Mouse (Mus musculus) MEL (cell line): Measurements from ENCODE around the gene Samd13. TPM values are rescaled to one million over a fixed set of nuclear protein-coding genes. Genes with fewer than 3 reads are reported as not detected.

Source experiments
- DNase-seq: peaks from one replicate; pipeline ENCODE4 v3.0.0; 2011; ENCODE audit warnings: low read depth, low spot score
- H3K27ac ChIP-seq: 2 replicates; pipeline ENCODE4 v1.5.1; 2012; ENCODE audit warnings: low read depth, mild to moderate bottlenecking, control low read depth, low read length, moderate library complexity; ENCODE audit not compliant: control insufficient read depth
- H3K27me3 ChIP-seq, 2 experiments: fragments of 150-350 bp in 1 of 2; sonication (generic) in 1 of 2; 2 replicates each; pipeline ENCODE4 v1.6.1; 2012; ENCODE audit warnings: low read length in 2 of 2, mild to moderate bottlenecking in 2 of 2, improper control_type of control experiment in 1 of 2, moderate library complexity in 1 of 2; ENCODE audit not compliant: insufficient read depth in 2 of 2, control insufficient read depth in 1 of 2
- H3K36me3 ChIP-seq, 2 experiments: 2 replicates each; pipeline ENCODE4 v1.6.1; 2012 to 2014; ENCODE audit warnings: low read length in 2 of 2, improper control_type of control experiment in 1 of 2, inconsistent platforms in 1 of 2, mild to moderate bottlenecking in 1 of 2; ENCODE audit not compliant: insufficient read depth in 2 of 2, control insufficient read depth in 1 of 2
- H3K4me1 ChIP-seq, 2 experiments: fragments of 150-350 bp in 1 of 2; sonication (generic) in 1 of 2; 2 replicates each; pipeline ENCODE4 v1.6.1; 2012; ENCODE audit warnings: low read length in 2 of 2, improper control_type of control experiment in 1 of 2, mild to moderate bottlenecking in 1 of 2; ENCODE audit not compliant: insufficient read depth in 2 of 2, control insufficient read depth in 1 of 2
- H3K4me3 ChIP-seq, 2 experiments: fragments of 150-350 bp in 1 of 2; sonication (generic) in 1 of 2; 2 replicates each; pipeline ENCODE4 v1.5.1; 2012; ENCODE audit warnings: low read depth in 2 of 2, low read length in 2 of 2, mild to moderate bottlenecking in 2 of 2, moderate library complexity in 2 of 2, control low read depth in 1 of 2, improper control_type of control experiment in 1 of 2; ENCODE audit not compliant: control insufficient read depth in 1 of 2, insufficient read depth in 1 of 2
- H3K79me2 ChIP-seq: 2 replicates; pipeline ENCODE4 v1.6.1; 2012; ENCODE audit warnings: mild to moderate bottlenecking, low read length, moderate library complexity; ENCODE audit not compliant: control insufficient read depth, poor library complexity, insufficient read depth
- H3K9ac ChIP-seq: 2 replicates; pipeline ENCODE4 v1.6.1; 2012; ENCODE audit warnings: low read depth, mild to moderate bottlenecking, control low read depth, low read length, moderate library complexity; ENCODE audit not compliant: control insufficient read depth, poor library complexity, severe bottlenecking
- H3K9me3 ChIP-seq: fragments of 150-350 bp; sonication (generic); replicated peaks from 2 replicates; pipeline ENCODE4 v1.6.1; 2012; ENCODE audit warnings: mild to moderate bottlenecking, low read length, improper control_type of control experiment, moderate library complexity; ENCODE audit not compliant: insufficient read depth
- CTCF ChIP-seq, 3 experiments: IDR thresholded peaks in 2 of 3; conservative IDR thresholded peaks in 1 of 3; 2 replicates each; pipeline ENCODE4 v1.5.1; 2011 to 2012; ENCODE audit warnings: low read length in 3 of 3, low read depth in 2 of 3, mild to moderate bottlenecking in 2 of 3, improper control_type of control experiment in 1 of 3, inconsistent platforms in 1 of 3, mixed read lengths in 1 of 3, moderate library complexity in 1 of 3; ENCODE audit not compliant: control insufficient read depth in 1 of 3, insufficient read depth in 1 of 3, poor library complexity in 1 of 3, severe bottlenecking in 1 of 3
- EP300 ChIP-seq, 2 experiments: IDR thresholded peaks; 2 replicates each; pipeline ENCODE4 v1.6.1; 2011; ENCODE audit warnings: improper control_type of control experiment in 2 of 2, low read length in 2 of 2, low read depth in 1 of 2, mild to moderate bottlenecking in 1 of 2
- ETS1 ChIP-seq: IDR thresholded peaks from 2 replicates; pipeline ENCODE4 v1.6.1; 2012; ENCODE audit warnings: low read depth, mild to moderate bottlenecking, inconsistent platforms, low read length, improper control_type of control experiment, moderate library complexity
- HCFC1 ChIP-seq: IDR thresholded peaks from 2 replicates; pipeline ENCODE4 v1.6.1; 2012; ENCODE audit warnings: low read depth, mild to moderate bottlenecking, inconsistent platforms, low read length, improper control_type of control experiment, moderate library complexity
- JUND ChIP-seq: IDR thresholded peaks from 2 replicates; pipeline ENCODE4 v1.6.1; 2011; ENCODE audit warnings: low read depth, mild to moderate bottlenecking, improper control_type of control experiment, low read length
- MEF2A ChIP-seq: IDR thresholded peaks from 2 replicates; pipeline ENCODE4 v1.6.1; 2014; ENCODE audit warnings: low read depth, mild to moderate bottlenecking, inconsistent platforms, low read length, improper control_type of control experiment; ENCODE audit not compliant: poor library complexity, insufficient replicate concordance, severe bottlenecking; ENCODE audit errors: extremely low read depth
- MYB ChIP-seq: IDR thresholded peaks from 2 replicates; pipeline ENCODE4 v1.6.1; 2011; ENCODE audit warnings: mild to moderate bottlenecking, low read depth, low read length, improper control_type of control experiment
- MYC ChIP-seq: IDR thresholded peaks from 2 replicates; pipeline ENCODE4 v1.6.1; 2011; ENCODE audit warnings: low read depth, mild to moderate bottlenecking, low read length, improper control_type of control experiment, moderate library complexity
- NRF1 ChIP-seq: IDR thresholded peaks from 2 replicates; pipeline ENCODE4 v1.6.1; 2014; ENCODE audit warnings: low read depth, mild to moderate bottlenecking, inconsistent platforms, low read length, improper control_type of control experiment, moderate library complexity; ENCODE audit not compliant: poor library complexity, insufficient read depth, severe bottlenecking
- POLR2A ChIP-seq, 2 experiments: IDR thresholded peaks; 2 replicates each; pipeline ENCODE4 v1.6.1; 2011 to 2012; ENCODE audit warnings: low read length in 2 of 2, mild to moderate bottlenecking in 2 of 2, control low read depth in 1 of 2, improper control_type of control experiment in 1 of 2, low read depth in 1 of 2, moderate library complexity in 1 of 2; ENCODE audit not compliant: control insufficient read depth in 1 of 2, insufficient read depth in 1 of 2, poor library complexity in 1 of 2
- POLR2AphosphoS2 ChIP-seq: IDR thresholded peaks from 2 replicates; pipeline ENCODE4 v1.6.1; 2011; ENCODE audit warnings: low read length, improper control_type of control experiment
- POLR2AphosphoS5 ChIP-seq: IDR thresholded peaks from 2 replicates; pipeline ENCODE4 v1.6.1; 2012; ENCODE audit warnings: low read depth, borderline replicate concordance, mild to moderate bottlenecking, inconsistent platforms, low read length, moderate library complexity, mixed read lengths
- RAD21 ChIP-seq: IDR thresholded peaks from 2 replicates; pipeline ENCODE4 v1.6.1; 2011; ENCODE audit warnings: mild to moderate bottlenecking, low read depth, low read length, improper control_type of control experiment
- RCOR1 ChIP-seq: IDR thresholded peaks from 2 replicates; pipeline ENCODE4 v1.6.1; 2012; ENCODE audit warnings: low read depth, mild to moderate bottlenecking, inconsistent platforms, low read length, improper control_type of control experiment
- TAL1 ChIP-seq: IDR thresholded peaks from 2 replicates; pipeline ENCODE4 v1.6.1; 2012; ENCODE audit warnings: mild to moderate bottlenecking, inconsistent platforms, low read length, moderate library complexity, mixed read lengths
- USF1 ChIP-seq: IDR thresholded peaks from 2 replicates; pipeline ENCODE4 v1.6.1; 2014; ENCODE audit warnings: low read depth, mild to moderate bottlenecking, inconsistent platforms, low read length, improper control_type of control experiment, moderate library complexity
- USF2 ChIP-seq, 2 experiments: IDR thresholded peaks; 2 replicates each; pipeline ENCODE4 v1.6.1; 2011 to 2012; ENCODE audit warnings: improper control_type of control experiment in 2 of 2, low read length in 2 of 2, borderline replicate concordance in 1 of 2, inconsistent platforms in 1 of 2, low read depth in 1 of 2, mild to moderate bottlenecking in 1 of 2; ENCODE audit not compliant: insufficient read depth in 1 of 2
- ZC3H11A ChIP-seq: IDR thresholded peaks from 2 replicates; pipeline ENCODE4 v1.6.1; 2012; ENCODE audit warnings: low read depth, mild to moderate bottlenecking, inconsistent platforms, low read length, improper control_type of control experiment
- polyA plus RNA-seq, 2 experiments: library from polyadenylated mRNA; stranded (reverse) in 1 of 2; unstranded in 1 of 2; fragments of >175 nt in 1 of 2; fragments of >200 nt in 1 of 2; gene quantifications; 2 replicates each; pipeline versions ENCODE4 v1.2.1 to v1.2.4; 2012; ENCODE audit warnings: low replicate concordance in 2 of 2, low read depth in 1 of 2; ENCODE audit not compliant: insufficient read length in 2 of 2, insufficient read depth in 1 of 2, missing spikeins in 1 of 2
- total RNA-seq: library from RNA; depleted of rRNA; stranded (reverse); fragments of 300-350 nt; gene quantifications from 2 replicates; pipeline ENCODE4 v1.2.3, GENCODE M21; 2012

Gene Samd13
- total and polyA plus RNA-seq, 3 experiments: 1.1 to 1.2 TPM; not detected in 1

GRCm38 (mm10) chr3:146679646-146680045, 5.7 kb downstream of the Samd13 start:
- H3K9ac ChIP-seq: no peak overlapping the region
- no peak for TF ChIP-seq TAL1
- no peak for TF ChIP-seq POLR2AphosphoS2
- TF ChIP-seq ETS1: no peak
- TF ChIP-seq JUND: no peak
- TF ChIP-seq CTCF (IDR thresholded peaks at IDR 0.05 in 2 of 3, conservative IDR thresholded peaks at IDR 0.05 in 1 of 3; ENCODE audit: control insufficient read depth in 1 of 3, insufficient read depth in 1 of 3, low read depth in 2 of 3, low read length in 3 of 3, poor library complexity in 1 of 3, severe bottlenecking in 1 of 3): no peak
- no peak for TF ChIP-seq POLR2AphosphoS5
- TF ChIP-seq RAD21: no peak
- no peak for TF ChIP-seq USF1
- TF ChIP-seq NRF1: no peak
- TF ChIP-seq POLR2A (IDR thresholded peaks at IDR 0.05; ENCODE audit: control insufficient read depth in 1 of 2, insufficient read depth in 1 of 2, low read depth in 1 of 2, low read length in 2 of 2, poor library complexity in 1 of 2): no peak
- no peak for TF ChIP-seq MEF2A
- H3K4me3 ChIP-seq: no peak overlapping the region
- no peaks in the 10 kb centered on the region for H3K27me3 ChIP-seq
- H3K79me2 ChIP-seq: no peaks in the 10 kb centered on the region
- no peak for DNase-seq
- no peaks in the 10 kb centered on the region for H3K9me3 ChIP-seq
- peaks cover 3 to 4% of the 10 kb centered on the region in 2 experiments; a peak in 2 of 4 replicates for H3K4me1 ChIP-seq
- no peaks in the 10 kb centered on the region for H3K36me3 ChIP-seq
- H3K27ac ChIP-seq: no peak overlapping the region

- no peaks in the 10 kb centered on the region for H3K36me3 ChIP-seq
Observed at GRCm38 (mm10) chr3:146676193-146676592, 9.2 kb downstream of the Samd13 start.

GRCm38 (mm10) chr3:146675101-146675500, 10.3 kb downstream of the Samd13 start:
- Histone ChIP-seq H3K27ac (no peak overlapping the region), H3K4me3 (no peak overlapping the region), H3K36me3 (no peaks in the 10 kb centered on the region), H3K4me1 (no peaks in the 10 kb centered on the region), H3K79me2 (no peaks in the 10 kb centered on the region), H3K27me3 (no peaks in the 10 kb centered on the region), H3K9ac (no peak overlapping the region), H3K9me3 (no peaks in the 10 kb centered on the region)
- no peak for TF ChIP-seq MYB
- DNase-seq: no peak

More at GRCm38 (mm10) chr3:146676193-146676592, 9.2 kb downstream of the Samd13 start:
- H3K27ac ChIP-seq: no peak overlapping the region
- TF ChIP-seq ZC3H11A (no peak), RCOR1 (no peak), HCFC1 (no peak), ETS1 (no peak), MYC (no peak), USF2 (IDR thresholded peaks at IDR 0.05; ENCODE audit: borderline replicate concordance in 1 of 2, insufficient read depth in 1 of 2, low read depth in 1 of 2, low read length in 2 of 2) (no peak), EP300 (IDR thresholded peaks at IDR 0.05; ENCODE audit: low read depth in 1 of 2, low read length in 2 of 2) (no peak)
- TF ChIP-seq, all 39 proteins: peak for 0
- no peak for DNase-seq
- Histone ChIP-seq H3K9me3 (no peaks in the 10 kb centered on the region), H3K4me3 (no peak overlapping the region), H3K4me1 (no peaks in the 10 kb centered on the region), H3K9ac (no peak overlapping the region), H3K79me2 (no peaks in the 10 kb centered on the region), H3K27me3 (no peaks in the 10 kb centered on the region)
